Mouse (Mus musculus): ENCODE measurements around the gene Gpr174.

DNA sequence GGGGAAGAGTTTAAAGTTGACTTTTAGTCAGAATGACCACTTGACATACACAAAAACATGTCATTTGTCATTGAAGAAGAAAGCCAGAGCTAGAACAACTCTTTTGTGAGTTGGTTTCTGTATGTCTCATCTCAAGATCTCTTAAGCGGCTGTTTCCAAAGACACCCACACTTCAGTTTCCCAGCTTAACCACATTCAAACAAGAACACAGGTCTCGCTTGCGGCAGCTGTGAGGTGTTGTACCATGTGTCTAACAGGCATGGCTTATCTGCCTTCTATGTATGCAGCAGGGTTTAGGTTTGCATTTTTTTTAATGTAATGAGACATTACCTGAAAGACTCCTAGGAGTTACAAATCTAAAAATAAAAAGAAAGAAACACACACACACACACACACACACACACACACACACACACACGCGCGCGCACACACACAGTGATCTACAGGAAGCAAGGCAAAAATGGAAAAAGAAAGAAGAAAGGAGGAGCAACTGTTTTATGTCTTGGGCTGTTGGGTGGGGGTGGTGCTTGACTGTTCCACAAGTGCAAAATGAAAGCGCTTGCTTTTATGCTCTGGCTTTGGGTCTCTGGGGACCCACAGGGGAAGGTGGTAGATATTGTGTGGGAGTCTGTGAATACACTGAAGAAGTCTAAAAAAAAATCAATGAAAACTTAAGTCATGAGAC lies 70.2 kb downstream of the Gpr174 start:
- TF ChIP-seq POLR2A (IDR thresholded peaks at IDR 0.05; ENCODE audit: insufficient read depth, low read depth, low read length) (no peak), CTCF (IDR thresholded peaks at IDR 0.05; ENCODE audit: insufficient read depth, low read depth, low read length) (no peak)
